Mouse (Mus musculus): Measurements from ENCODE around the gene Plxna1.

DNA sequence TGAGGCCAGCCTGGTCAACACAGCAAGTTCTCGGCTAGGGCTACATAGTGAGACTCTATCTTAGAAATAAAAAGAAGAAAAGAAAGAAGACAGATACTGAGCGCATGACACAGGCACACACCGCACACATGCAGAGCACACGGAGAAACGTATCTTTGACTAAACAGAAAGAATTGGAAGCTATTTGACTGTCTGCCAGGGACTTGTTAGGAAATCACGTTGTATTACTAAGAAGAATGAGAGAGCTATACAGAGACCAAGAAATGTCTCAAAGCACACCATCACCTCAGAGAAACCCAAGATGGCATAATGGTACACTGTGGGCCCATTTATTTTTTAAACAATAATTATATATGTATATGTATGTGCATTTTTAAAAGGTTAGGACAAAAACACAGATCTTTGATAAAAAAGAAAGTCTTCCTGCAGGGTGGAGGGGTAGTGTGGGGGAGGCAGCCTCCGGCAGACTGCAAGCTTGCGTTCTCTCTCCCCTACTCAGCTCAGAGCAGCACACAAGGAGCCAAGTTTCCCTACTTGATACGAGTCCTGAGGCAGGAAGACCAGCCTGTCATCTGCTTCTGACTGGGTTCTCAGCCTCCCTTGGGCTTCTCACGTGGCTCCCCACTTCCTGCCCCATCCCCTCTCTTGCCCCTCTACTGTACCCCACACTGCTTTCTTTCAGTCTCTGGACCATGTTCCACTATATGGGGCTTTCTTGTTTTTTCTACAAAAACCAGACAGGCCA is 90.5 kb downstream of the Plxna1 start:
- no peak for TF ChIP-seq CTCF (conservative IDR thresholded peaks at IDR 0.05; ENCODE audit: insufficient read depth, insufficient read length, low read depth, low read length)
- TF ChIP-seq POLR2A (IDR thresholded peaks at IDR 0.05; ENCODE audit: low read depth, low read length) = no peak

Data from kidney, adult 2 months (tissue).